Mouse (Mus musculus): Measurements from ENCODE around the gene Atf6b.
A peak's percentile ranks its signal among the peaks of the same experiment; 100 is the strongest.

The Atf6b gene

GRCm38 (mm10) chr17:34671151-34672066, 24.5 kb downstream of the Atf6b start:
- no peak for DNase-seq

DNA sequence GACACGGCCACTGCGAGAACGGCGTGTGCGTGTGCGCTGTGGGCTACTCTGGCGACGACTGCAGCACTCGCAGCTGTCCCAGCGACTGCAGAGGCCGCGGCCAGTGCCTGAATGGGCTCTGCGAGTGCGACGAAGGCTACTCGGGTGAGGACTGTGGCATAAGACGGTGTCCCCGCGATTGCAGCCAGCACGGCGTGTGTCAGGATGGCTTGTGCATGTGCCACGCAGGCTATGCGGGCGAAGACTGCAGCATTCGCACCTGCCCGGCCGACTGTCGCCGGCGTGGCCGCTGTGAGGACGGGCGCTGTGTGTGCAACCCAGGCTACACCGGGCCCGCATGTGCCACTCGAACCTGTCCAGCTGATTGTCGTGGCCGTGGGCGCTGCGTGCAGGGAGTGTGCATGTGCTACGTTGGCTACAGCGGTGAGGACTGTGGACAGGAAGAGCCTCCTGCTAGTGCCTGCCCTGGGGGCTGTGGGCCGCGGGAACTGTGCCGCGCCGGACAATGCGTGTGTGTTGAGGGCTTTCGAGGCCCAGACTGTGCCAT, 25.4 kb downstream of the Atf6b start:
- no peak for DNase-seq

- no peak for DNase-seq
These were observed 26.2 kb downstream of the Atf6b start for GRCm38 (mm10) chr17:34673139-34673538.

DNA sequence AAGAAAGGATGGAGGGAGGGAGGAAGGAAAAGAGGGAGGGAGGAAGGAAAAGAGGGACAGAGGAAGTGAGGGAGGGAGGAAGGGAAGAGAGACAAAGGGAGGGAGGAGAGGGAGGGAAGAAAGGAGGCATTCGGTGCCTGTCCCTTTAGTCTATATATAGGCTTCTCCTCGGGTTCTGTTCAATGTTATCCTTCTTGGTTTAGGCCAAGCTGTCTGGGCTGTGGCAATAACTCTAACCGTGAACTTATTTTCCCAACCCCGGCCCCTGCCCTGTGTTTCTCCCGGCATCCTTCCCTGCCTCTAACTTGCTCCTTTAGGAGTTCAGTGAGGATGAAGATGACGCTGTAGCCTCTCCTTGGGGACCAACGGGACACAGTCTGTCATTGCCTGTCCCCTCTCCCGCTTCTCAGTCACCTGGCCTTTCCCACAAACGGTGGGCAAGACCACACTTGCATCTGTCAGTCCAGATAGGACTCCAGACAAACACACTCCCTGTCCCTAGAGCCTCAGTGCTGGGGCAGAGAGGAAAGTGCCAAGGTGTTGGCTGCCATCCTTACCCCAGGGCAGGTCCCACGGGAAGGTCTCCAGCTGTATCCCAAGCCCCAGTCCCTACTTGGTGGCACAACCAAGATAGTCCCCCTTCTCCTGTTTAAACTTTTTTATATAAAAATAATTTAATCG, 27.7 kb downstream of the Atf6b start:
- DNase-seq, result no peak

DNA sequence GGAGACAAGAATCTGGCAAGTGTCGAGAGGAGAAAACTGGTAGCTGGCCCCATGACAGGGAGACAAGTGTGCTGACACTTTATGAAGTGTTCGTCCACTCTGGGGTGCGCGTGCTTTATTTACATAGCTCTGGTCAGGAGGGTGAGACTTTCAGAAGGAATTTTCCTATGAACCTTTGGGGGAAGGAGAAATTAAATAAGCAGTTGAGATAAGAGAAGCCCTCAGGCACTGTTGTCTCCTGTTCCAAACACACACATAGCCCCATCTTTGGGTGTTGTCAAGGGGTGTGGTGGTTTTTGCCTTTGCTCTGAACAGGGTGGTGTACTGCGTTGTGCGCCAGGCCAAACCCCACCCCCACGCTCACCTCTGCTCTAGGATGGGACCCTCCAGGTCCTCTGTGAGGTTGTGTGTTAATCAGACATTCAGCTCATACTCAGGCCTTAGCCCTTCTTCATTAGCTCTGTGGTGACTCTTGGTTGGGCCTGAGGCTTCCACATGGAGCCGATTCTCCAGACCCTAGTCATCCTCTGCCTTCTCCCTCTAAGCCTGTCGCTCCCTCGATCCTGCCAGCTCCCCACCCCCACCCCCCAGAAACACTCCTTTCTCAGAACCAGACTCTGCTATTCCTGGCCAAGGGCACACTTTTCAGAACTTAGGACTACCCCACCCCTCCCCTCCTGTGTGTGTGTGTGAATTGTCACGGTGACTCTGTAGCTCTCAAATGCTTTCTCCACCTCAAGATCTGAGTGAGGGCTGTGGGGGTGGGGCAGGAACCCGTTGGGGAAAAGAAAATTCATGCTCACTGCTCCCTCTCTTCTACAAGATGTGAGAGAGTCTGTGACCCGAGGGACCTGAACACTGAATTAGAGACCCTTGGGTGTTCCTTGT, 28.5 kb downstream of the Atf6b start:
- peak in 1 of 2 experiments; percentile 59 for DNase-seq

- DNase-seq, result peak; percentile 71 to 74
These were observed 29.1 kb downstream of the Atf6b start for GRCm38 (mm10) chr17:34676093-34676460.

DNA sequence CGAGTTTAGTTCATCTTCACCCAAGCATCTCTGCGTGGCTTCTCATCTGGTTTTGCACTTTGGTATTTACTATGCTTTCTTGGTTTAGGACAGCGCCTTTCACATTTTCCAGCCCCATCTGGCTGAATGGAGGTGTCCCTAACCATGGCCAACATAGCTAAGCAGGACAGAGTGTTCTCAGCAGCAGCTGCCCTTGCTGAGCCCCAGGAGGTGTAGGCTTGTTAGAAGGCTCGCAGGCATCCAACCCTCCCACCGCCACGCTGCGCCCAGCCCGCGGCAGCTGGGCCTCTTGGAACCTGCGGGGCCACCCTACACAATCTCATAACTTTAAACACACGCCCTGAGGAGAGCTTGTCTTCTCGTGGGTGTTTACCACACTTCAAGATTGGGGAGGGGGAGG, 29.7 kb downstream of the Atf6b start:
- no peak for DNase-seq

GRCm38 (mm10) chr17:34680191-34680590, 33.2 kb downstream of the Atf6b start:
- no peak for DNase-seq

DNA sequence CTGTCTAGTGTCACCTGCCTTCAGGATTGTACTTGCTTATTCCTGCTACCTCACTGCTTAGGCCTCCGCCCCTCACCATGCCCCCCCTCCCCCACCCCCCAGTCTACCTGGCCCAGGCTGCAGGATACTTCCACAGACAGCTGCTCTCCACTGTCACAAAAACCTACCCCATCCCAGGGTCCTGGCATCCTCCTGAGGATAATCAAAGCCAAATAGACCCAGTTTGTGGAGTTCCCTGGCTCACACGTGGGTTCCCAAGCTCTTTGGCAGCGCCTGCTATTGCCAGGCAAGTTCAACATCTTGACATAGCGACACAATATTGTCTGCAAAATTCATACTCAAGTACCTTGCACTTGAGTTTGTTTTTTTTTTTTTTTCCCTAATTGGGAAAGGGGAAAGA, 33.7 kb downstream of the Atf6b start:
- no peak for DNase-seq

DNA sequence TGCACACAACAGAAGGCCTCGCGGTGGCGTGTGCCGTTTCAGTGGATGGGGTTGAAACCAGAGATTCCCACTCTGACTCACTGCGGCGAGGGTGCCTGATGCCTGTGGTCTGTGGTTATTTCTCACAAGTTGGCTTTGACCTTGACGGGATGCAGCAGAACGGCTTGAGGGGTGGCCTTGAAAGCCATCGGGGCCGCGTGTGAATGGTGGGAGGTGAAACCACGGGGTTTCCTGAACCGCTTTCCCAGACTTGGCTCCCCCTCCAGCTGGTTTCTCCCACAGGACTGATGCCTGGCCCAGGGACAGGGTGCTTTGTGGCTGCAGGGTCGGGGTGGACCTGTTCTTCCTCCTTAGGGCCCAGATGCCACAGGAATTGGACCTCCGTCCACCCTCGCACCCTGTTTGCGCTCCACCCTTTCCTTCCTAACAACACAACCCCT, 34.2 kb downstream of the Atf6b start:
- peak; percentile 66 to 76 for DNase-seq

DNA sequence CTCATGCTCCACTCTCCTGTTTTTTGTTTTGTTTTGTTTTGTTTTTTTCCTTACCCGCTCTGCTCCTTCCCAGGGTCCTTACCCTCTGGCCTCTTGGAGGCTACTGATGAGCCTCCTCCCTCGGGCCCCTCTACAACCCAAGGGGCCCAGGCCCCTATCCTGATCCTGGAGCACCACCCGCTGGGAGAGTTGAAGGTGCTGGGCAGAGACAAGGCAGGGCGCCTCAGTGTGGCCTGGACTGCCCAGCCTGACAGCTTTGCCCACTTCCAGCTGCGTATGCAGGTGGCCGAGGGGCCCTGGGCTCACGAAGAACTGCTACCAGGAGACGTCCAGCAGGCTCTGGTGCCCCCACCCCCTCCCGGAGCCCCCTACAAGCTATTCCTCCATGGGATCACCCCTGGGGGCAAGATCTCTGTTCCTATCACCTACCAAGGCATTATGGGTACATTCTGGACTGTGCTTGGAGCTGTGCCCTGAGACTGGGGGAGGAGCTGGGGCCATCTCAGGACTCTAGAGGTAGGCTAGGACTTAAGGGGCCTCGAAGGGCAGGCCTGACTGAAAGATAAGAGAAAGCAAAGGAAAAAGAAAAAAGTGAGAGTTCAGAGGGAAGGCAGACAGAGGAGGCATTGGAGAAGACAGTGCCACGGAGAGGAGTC, 35.1 kb downstream of the Atf6b start:
- peak in 1 of 2 experiments; percentile 57 for DNase-seq

DNA sequence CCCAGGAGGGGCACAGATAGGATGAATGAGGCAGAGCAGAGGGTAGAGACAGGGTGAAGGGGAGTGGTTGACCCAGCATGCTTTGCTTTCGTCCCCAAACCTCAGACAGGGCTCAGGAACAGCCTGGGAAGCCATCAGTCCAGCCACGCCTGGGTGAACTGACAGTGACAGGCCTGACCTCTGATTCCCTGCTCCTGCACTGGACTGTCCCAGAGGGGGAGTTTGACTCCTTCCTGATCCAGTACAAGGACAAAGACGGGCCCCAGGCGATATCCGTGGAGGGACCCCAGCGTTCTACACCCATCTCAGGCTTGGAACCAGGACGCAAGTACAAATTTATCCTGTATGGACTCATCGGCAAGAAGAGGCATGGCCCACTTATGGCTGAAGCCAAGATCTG, 36.2 kb downstream of the Atf6b start:
- no peak for DNase-seq

DNA sequence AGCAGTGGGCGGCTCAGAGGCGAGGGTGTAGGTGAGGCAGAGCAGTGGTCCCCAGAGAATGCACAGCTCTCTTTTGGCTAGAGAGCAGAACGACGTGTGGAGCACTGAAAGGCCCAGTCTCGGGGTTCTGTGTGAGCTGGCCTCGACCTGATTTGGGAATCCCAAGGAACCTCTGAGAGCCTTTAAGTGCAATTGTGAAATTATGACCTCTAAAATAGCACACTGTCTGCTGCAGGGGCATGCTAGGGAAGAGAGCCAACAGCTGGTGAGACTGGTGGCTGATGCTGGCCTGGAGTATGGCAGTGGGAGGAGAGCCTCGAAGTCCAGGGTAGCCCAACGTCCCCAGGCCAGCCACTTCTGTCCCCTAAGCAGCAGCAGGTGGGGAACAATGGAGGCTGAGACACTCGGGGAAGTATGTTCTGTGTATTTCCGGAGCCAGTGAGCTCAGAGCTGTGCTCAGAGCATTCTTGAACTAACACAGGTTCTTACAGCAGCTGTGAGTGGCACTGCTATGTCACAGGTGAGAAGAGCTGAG, 36.8 kb downstream of the Atf6b start:
- no peak for DNase-seq

GRCm38 (mm10) chr17:34684253-34684893, 37.4 kb downstream of the Atf6b start:
- DNase-seq, result no peak

DNA sequence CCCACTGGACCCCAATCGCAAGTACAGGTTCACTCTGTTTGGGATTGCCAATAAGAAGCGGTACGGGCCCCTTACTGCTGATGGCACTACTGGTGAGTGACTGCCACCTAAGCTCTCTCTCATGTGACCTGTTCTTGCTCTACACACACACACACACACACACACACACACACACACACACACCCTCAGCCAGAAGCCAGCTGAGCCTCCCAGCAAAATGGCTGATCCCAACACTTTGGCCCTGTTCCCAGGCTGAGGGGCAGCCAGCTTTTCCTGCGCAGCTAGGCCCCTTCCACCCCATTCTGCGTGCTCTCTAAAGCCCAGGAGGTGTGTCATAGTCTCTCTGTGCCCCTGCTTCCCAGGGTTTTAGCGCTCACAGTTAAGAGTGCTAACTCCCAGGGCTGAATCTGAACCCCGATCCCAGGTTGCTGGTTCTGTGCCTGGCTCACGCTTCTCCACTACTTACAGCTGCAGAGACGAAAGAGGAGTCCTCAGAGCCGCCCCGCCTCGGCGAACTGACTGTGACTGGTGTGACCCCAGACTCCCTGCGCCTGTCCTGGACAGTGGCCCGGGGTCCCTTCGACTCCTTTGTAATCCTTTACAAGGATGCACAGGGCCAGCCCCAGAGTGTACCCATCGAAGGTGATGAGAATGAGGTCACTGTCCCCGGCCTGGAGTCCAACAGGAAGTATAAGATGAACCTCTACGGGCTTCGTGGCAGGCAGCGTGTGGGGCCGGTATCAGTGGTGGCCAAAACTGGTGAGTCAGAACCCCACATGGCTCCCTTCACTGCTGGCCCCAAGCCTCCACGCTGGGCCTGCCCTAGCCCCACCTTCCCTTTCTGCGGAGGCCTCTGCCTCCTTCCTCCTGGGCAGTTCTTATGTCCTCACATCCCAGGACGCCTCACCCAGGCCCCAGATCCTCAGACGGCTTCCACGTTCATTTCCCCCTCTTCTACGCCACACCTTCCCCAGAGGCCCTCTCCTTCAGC, 38.5 kb downstream of the Atf6b start:
- DNase-seq, result peak in 1 of 2 experiments; percentile 50

DNA sequence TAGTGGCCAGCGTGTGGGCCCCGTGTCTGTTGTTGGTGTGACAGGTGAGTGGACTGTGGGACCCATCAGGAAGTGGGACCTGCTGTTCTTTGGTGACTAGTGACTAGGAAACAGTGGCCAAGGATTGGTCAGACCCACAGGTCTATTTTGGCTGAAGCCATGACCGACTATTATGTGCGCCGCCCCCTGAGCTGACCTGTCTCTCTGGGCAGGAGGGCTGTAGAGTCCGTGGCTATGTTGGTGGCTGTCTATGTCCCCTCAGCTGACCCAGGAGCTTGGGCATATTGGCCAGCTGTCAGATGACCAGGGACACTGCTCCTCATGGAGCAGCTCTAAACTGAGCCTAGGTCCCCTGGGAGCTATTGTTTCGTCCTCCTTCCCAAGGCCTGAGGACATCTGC, 41.9 kb downstream of the Atf6b start:
- DNase-seq, result no peak

- DNase-seq, result peak; percentile 54 to 57
These were observed 43.5 kb downstream of the Atf6b start for GRCm38 (mm10) chr17:34690458-34690857.

- peak; percentile 45 to 71 for DNase-seq
These were observed 46.0 kb downstream of the Atf6b start for GRCm38 (mm10) chr17:34692906-34693305.

DNA sequence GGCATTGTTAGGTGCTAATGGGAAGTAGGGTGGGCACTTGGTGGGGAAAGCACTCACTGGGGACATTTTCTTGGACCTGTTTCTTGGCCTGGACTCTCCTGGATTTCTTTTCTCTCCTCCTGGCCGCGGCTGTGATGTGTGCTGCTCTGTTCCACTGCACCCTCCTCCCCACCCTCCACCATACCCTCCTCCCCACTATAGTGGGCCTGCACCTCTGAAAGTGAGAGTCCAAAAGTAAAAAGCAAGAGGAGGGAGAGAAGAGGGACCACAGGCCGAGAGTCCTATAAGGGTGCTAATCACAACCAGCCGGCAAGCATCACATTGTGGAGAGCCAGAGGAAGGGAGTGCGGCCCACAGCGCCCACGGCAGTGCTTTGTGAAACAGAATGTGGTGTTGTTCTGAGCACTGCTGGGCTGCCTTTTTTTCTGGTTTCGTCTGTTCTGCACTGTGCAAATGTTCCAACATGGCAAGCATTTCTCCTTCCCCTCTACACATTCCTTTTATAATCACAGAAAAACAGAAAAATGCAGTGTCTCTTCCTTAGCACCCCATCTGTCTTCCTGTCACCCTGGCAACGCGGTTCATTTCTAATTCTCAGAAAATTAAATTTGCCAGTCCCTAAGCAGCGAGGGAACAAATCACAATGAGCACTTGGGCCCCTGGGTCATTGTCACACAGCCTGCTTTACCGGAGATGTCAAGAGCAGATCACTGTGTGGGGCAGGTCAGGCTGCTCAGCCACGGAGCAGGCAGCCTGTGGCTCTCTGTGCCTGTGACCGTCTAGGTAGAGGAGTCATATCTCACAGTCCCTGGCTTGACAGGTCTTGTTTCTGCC, 52.8 kb downstream of the Atf6b start:
- no peak for DNase-seq

Data from kidney, postnatal 36 days (tissue).